Mouse (Mus musculus): ENCODE data around the gene Gm43720.

GRCm38 (mm10) chr5:138267114-138267513 lies 12.6 kb downstream of the Gm43720 start:
- no peak for TF ChIP-seq CTCF (IDR thresholded peaks at IDR 0.05; ENCODE audit: low read depth)
- no peak for TF ChIP-seq EP300 (IDR thresholded peaks at IDR 0.05; ENCODE audit: low read depth)

Data from liver, postnatal 0 days (tissue).